ENCODE assay signal across 9 mouse cellular contexts in the genomic region with DNA sequence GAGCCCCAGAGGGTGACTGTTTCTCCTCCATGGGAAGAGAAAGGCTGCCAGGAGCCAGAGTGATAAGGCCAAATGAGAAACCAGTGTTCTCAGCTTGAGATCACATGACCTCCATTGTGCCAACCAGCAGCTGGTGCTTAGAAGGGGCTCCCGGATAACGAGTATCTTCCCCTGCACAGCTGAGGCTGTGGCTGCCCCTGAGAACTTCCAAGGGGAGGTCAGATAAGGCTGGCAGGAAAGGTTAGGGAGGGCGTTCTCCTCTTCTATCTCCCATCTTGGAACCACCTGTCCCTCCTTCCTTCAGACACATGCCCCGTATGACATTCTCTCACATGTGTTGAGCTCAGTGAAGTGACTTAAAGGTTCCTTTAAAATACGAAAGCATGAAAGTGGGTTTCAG. TPM values are rescaled to one million over a fixed set of nuclear protein-coding genes. Genes with fewer than 3 reads are reported as not detected.
DNase-seq lines count a peak whose midpoint lies in the region; ATAC-seq and TF ChIP-seq lines count a peak whose summit lies in the region.
"Had no signal": no experiment of that assay in that cellular context is flagged by ENCODE, and none has a peak within 500 bp of the region (broad histone marks: within the 10 kb centered on the region; RNA-seq: fewer than 3 reads in every experiment).

No protein-coding gene starts in this region.

- H3K9me3 ChIP-seq in heart, embryonic 14.5 days (ENCODE audit: control insufficient read depth, low read length) = peaks cover 4% of the 10 kb centered on the region
- H3K9me3 ChIP-seq in liver, embryonic 14.5 days (ENCODE audit: control insufficient read depth, low read length) = no peaks in the 10 kb centered on the region

- H3K27ac ChIP-seq in heart, embryonic 14.5 days (replicated peaks in 1 of 2; ENCODE audit: control insufficient read depth in 1 of 2, insufficient read depth in 1 of 2, low read depth in 2 of 2, low read length in 2 of 2) = peak overlapping the region in 1 of 2 experiments; percentile 54; a peak in 2 of 4 replicates
- peak overlapping the region; percentile 73 for H3K27ac ChIP-seq in liver, embryonic 14.5 days

- no peak overlapping the region for H3K4me3 ChIP-seq in heart, embryonic 14.5 days (ENCODE audit: control insufficient read depth in 1 of 2, insufficient read depth in 1 of 2, low read depth in 1 of 2, low read length in 2 of 2)
- H3K4me3 ChIP-seq in liver, embryonic 14.5 days (ENCODE audit: insufficient read depth in 1 of 2, low read depth in 2 of 2, low read length in 2 of 2) = peak overlapping the region in 1 of 2 experiments; percentile 10; a peak in 1 of 4 replicates

- peak; percentile 62 for ATAC-seq in heart, embryonic 14.5 days (ENCODE audit: insufficient number of reproducible peaks, insufficient read depth, low FRiP score, low read depth)
- ATAC-seq in liver, embryonic 14.5 days (ENCODE audit: insufficient read depth) = peak; percentile 98
- ATAC-seq: lung, postnatal 0 days had no signal

- H3K27me3 ChIP-seq in heart, embryonic 14.5 days (ENCODE audit: control insufficient read depth, insufficient read depth, low read length) = no peaks in the 10 kb centered on the region
- no peaks in the 10 kb centered on the region for H3K27me3 ChIP-seq in liver, embryonic 14.5 days (ENCODE audit: control insufficient read depth, insufficient read depth, low read length)

- no peak for TF ChIP-seq CTCF in liver, embryonic 14.5 days (IDR thresholded peaks at IDR 0.05; ENCODE audit: low read depth)

- no peak overlapping the region for H3K9ac ChIP-seq in heart, embryonic 14.5 days (ENCODE audit: low read length)
- peak overlapping the region; percentile 48 for H3K9ac ChIP-seq in liver, embryonic 14.5 days (replicated peaks)

- peak overlapping the region; percentile 34 for H3K4me2 ChIP-seq in heart, embryonic 14.5 days (ENCODE audit: low read length)
- peak overlapping the region; percentile 66 for H3K4me2 ChIP-seq in liver, embryonic 14.5 days (ENCODE audit: low read depth)

- peaks cover 13 to 20% of the 10 kb centered on the region in 2 experiments for H3K4me1 ChIP-seq in heart, embryonic 14.5 days (ENCODE audit: control insufficient read depth in 2 of 2, insufficient read depth in 2 of 2, low read length in 2 of 2)
- H3K4me1 ChIP-seq in liver, embryonic 14.5 days (replicated peaks; ENCODE audit: control insufficient read depth in 2 of 2, insufficient read depth in 2 of 2, low read length in 1 of 2) = peaks cover 21 to 32% of the 10 kb centered on the region in 2 experiments

- H3K36me3 ChIP-seq in heart, embryonic 14.5 days (ENCODE audit: control insufficient read depth, insufficient read depth, low read length) = no peaks in the 10 kb centered on the region
- no peaks in the 10 kb centered on the region for H3K36me3 ChIP-seq in liver, embryonic 14.5 days (replicated peaks; ENCODE audit: control insufficient read depth, insufficient read depth, low read depth)

- WGBS in heart, embryonic 14.5 days = 24% methylated on average over 5 of the region's 5 CpGs
- 5% methylated on average over 5 of the region's 5 CpGs for WGBS in liver, embryonic 14.5 days (ENCODE audit: insufficient replicate concordance)

- TF ChIP-seq EP300 in liver, embryonic 14.5 days (IDR thresholded peaks at IDR 0.05; ENCODE audit: low read depth) = peak; percentile 92

- DNase-seq in spleen, adult 12 weeks (ENCODE audit: low spot score) = peak; percentile 11
- DNase-seq in spleen, postnatal 14 days (ENCODE audit: low spot score in 2 of 2) = no peak
- peak; percentile 78 to 80 (median 79) for DNase-seq in liver, embryonic 14.5 days (ENCODE audit: low read depth in 3 of 3, low spot score in 3 of 3)
- DNase-seq in thymus, postnatal 36 days = peak; percentile 51 to 59
- no peak for DNase-seq in kidney, postnatal 25 days
- no peak for DNase-seq in ovary, postnatal 14 days (ENCODE audit: low spot score)
- DNase-seq: kidney, adult 2 months had no signal

RNA-seq across cellular contexts. Expression of a gene that starts 23.3 kb away (rescaled TPM):
- polyA plus RNA-seq in heart, embryonic 14.5 days (2014; fragmentation: Nextera tagmentation; extraction: Ambion mirVana) = 10.1 and 10.8 TPM in 2 replicates
- polyA plus RNA-seq in liver, embryonic 14.5 days (2012; rRNA removed) = 1.6 and 2.3 TPM in 2 replicates
- polyA plus RNA-seq in liver, embryonic 14.5 days (2014; fragmentation: Nextera tagmentation; extraction: Ambion mirVana) = 6.1 and 6.4 TPM in 2 replicates

Comparison
In these comparisons a context has a peak if more than half of its experiments do, and no peak if none do; other contexts are left out.
1. DNase-seq: peak in spleen, adult 12 weeks (single experiment), liver, embryonic 14.5 days (3 of 3) and thymus, postnatal 36 days (2 of 2); none in spleen, postnatal 14 days (0 of 2), kidney, postnatal 25 days (0 of 2) and ovary, postnatal 14 days (single experiment).